Comparison of ENCODE assay signal across 8 mouse cellular contexts in genomic region chr11:101640857-101641709, GRCm38 (mm10). TPM values are rescaled to one million over a fixed set of nuclear protein-coding genes. Genes with fewer than 3 reads are reported as not detected.
A peak's percentile ranks its signal among the peaks of the same experiment; 100 is the strongest.
DNase-seq lines count a peak whose midpoint lies in the region; ATAC-seq and TF ChIP-seq lines count a peak whose summit lies in the region.
"Not testable (repeated sequence)": the region's sequence is repeated elsewhere in the genome, so short reads cannot be mapped to it uniquely, and the experiment has no call there.

No protein-coding gene starts in this region.

- H3K4me1 ChIP-seq in embryonic facial prominence, embryonic 15.5 days; limb, embryonic 14.5 days (ENCODE audit: control insufficient read depth, insufficient read depth, low read length); spleen, adult 2 months (ENCODE audit: control insufficient read depth, insufficient read depth, insufficient read length): not testable (repeated sequence)
- H3K4me1 ChIP-seq in midbrain, embryonic 15.5 days: peaks cover 10% of the 10 kb centered on the region; the same call in 1 of the 2 replicates

- not testable (repeated sequence) for H3K36me3 ChIP-seq in embryonic facial prominence, embryonic 15.5 days; limb, embryonic 14.5 days (ENCODE audit: control insufficient read depth, insufficient read depth, low read length); midbrain, embryonic 15.5 days (replicated peaks); spleen, adult 2 months (ENCODE audit: control insufficient read depth, insufficient read depth, low read length)

- not testable (repeated sequence) for H3K9me3 ChIP-seq in embryonic facial prominence, embryonic 15.5 days (replicated peaks); limb, embryonic 14.5 days (ENCODE audit: control insufficient read depth, low read length); midbrain, embryonic 15.5 days

- TF ChIP-seq POLR2A in limb, embryonic 14.5 days (IDR thresholded peaks at IDR 0.05; ENCODE audit: borderline replicate concordance, extremely low read depth, insufficient read depth, insufficient read length); spleen, adult 2 months (IDR thresholded peaks at IDR 0.05; ENCODE audit: low read depth, low read length): not testable (repeated sequence)

- peak; percentile 85 for DNase-seq in 3134 (ENCODE audit: extremely low read depth, insufficient read length, low spot score)
- peak; percentile 42 to 53 for DNase-seq in adrenal gland, postnatal 4 days (ENCODE audit: low spot score in 2 of 2)
- DNase-seq in heart, adult 9 months (ENCODE audit: low spot score in 2 of 2): peak; percentile 71 to 83
- DNase-seq in kidney, adult 9 months: peak; percentile 81
- peak; percentile 64 for DNase-seq in limb, embryonic 14.5 days (ENCODE audit: low spot score)
- DNase-seq in spleen, adult 2 months (ENCODE audit: low read depth in 1 of 2, low spot score in 2 of 2): peak; percentile 41 to 58

- not testable (repeated sequence) for H3K9ac ChIP-seq in embryonic facial prominence, embryonic 15.5 days
- H3K9ac ChIP-seq in limb, embryonic 14.5 days (ENCODE audit: low read depth, low read length, severe bottlenecking): peak overlapping the region; percentile 51
- H3K9ac ChIP-seq in midbrain, embryonic 15.5 days: peak overlapping the region; percentile 39

- peak overlapping the region; percentile 47 for H3K4me2 ChIP-seq in embryonic facial prominence, embryonic 15.5 days (replicated peaks)
- peak overlapping the region; percentile 51 for H3K4me2 ChIP-seq in limb, embryonic 14.5 days (replicated peaks; ENCODE audit: low read depth, low read length, severe bottlenecking)
- peak overlapping the region; percentile 49 for H3K4me2 ChIP-seq in midbrain, embryonic 15.5 days

- H3K4me3 ChIP-seq in embryonic facial prominence, embryonic 15.5 days (replicated peaks): peak overlapping the region; percentile 43
- peak overlapping the region; percentile 32 for H3K4me3 ChIP-seq in limb, embryonic 14.5 days (replicated peaks; ENCODE audit: low read length)
- H3K4me3 ChIP-seq in midbrain, embryonic 15.5 days: peak overlapping the region; percentile 35
- peak overlapping the region; percentile 53 for H3K4me3 ChIP-seq in spleen, adult 2 months (ENCODE audit: extremely low read depth, insufficient read depth, insufficient read length)

- peak overlapping the region; percentile 84 for H3K27ac ChIP-seq in embryonic facial prominence, embryonic 15.5 days (replicated peaks)
- H3K27ac ChIP-seq in limb, embryonic 14.5 days (replicated peaks; ENCODE audit: low read depth, low read length): peak overlapping the region; percentile 82
- H3K27ac ChIP-seq in midbrain, embryonic 15.5 days: peak overlapping the region; percentile 88
- H3K27ac ChIP-seq in spleen, adult 2 months (ENCODE audit: insufficient read depth, low read length): peak overlapping the region; percentile 70

- H3K27me3 ChIP-seq in embryonic facial prominence, embryonic 15.5 days; limb, embryonic 14.5 days (ENCODE audit: control insufficient read depth, insufficient read depth, low read length); midbrain, embryonic 15.5 days (replicated peaks); spleen, adult 2 months (ENCODE audit: control insufficient read depth, insufficient read depth, low read length): not testable (repeated sequence)

- WGBS in embryonic facial prominence, embryonic 15.5 days: 4% methylated on average over 53 of the region's 53 CpGs
- WGBS in limb, embryonic 14.5 days: 4% methylated on average over 44 of the region's 53 CpGs
- 4% methylated on average over 52 of the region's 53 CpGs for WGBS in midbrain, embryonic 15.5 days
- WGBS in spleen, adult 2 months: 7% methylated on average over 53 of the region's 53 CpGs

- peak; percentile 69 for ATAC-seq in embryonic facial prominence, embryonic 15.5 days (ENCODE audit: insufficient number of reproducible peaks, low FRiP score, low TSS enrichment, low read depth)
- ATAC-seq in limb, embryonic 14.5 days (ENCODE audit: low FRiP score, low read depth): peak; percentile 69
- ATAC-seq in midbrain, embryonic 15.5 days (replicated peaks): peak; percentile 83

- TF ChIP-seq CTCF in spleen, adult 2 months (IDR thresholded peaks at IDR 0.05; ENCODE audit: extremely low read depth, insufficient read depth, insufficient read length, insufficient replicate concordance): not testable (repeated sequence)

RNA-seq across cellular contexts. Expression of gene Rdm1, which starts 14.1 kb away (rescaled TPM):
- 10 to 100 TPM; 29.1 to 33.0 TPM for total RNA-seq in adrenal gland, postnatal 4 days (2021)
- polyA plus RNA-seq in embryonic facial prominence, embryonic 15.5 days (2015; fragmentation: Nextera tagmentation; extraction: Ambion mirVana): 51.1 and 54.6 TPM in 2 replicates
- 35.5 and 36.0 TPM in 2 replicates for polyA plus RNA-seq in limb, embryonic 14.5 days (2012; rRNA removed)
- 39.2 and 39.4 TPM in 2 replicates for polyA plus RNA-seq in limb, embryonic 14.5 days (2014; fragmentation: Nextera tagmentation; extraction: Ambion mirVana)
- 11.1 and 13.2 TPM in 2 replicates for polyA plus RNA-seq in midbrain, embryonic 15.5 days (2015; fragmentation: Nextera tagmentation; extraction: Ambion mirVana)
- 17.6 and 18.8 TPM in 2 replicates for polyA plus RNA-seq in spleen, adult 2 months (2012; rRNA removed)

RNA-seq across cellular contexts. Expression of gene Arl4d, which starts 24.3 kb away (rescaled TPM):
- 10 to 100 TPM in 1 of 2 experiments, 1 to 10 TPM in 1; 9.9 to 10.4 TPM for total RNA-seq in adrenal gland, postnatal 4 days (2021)
- polyA plus RNA-seq in embryonic facial prominence, embryonic 15.5 days (2015; fragmentation: Nextera tagmentation; extraction: Ambion mirVana): 6.0 and 6.9 TPM in 2 replicates
- polyA plus RNA-seq in limb, embryonic 14.5 days (2012; rRNA removed): 3.0 and 4.2 TPM in 2 replicates
- polyA plus RNA-seq in limb, embryonic 14.5 days (2014; fragmentation: Nextera tagmentation; extraction: Ambion mirVana): 2.5 and 3.6 TPM in 2 replicates
- 5.0 and 7.8 TPM in 2 replicates for polyA plus RNA-seq in midbrain, embryonic 15.5 days (2015; fragmentation: Nextera tagmentation; extraction: Ambion mirVana)
- 9.1 and 11.5 TPM in 2 replicates for polyA plus RNA-seq in spleen, adult 2 months (2012; rRNA removed)

RNA-seq across cellular contexts. Expression of gene Gm11634, which starts 42.0 kb away (rescaled TPM):
- total RNA-seq in adrenal gland, postnatal 4 days (2021): not detected
- polyA plus RNA-seq in embryonic facial prominence, embryonic 15.5 days (2015; fragmentation: Nextera tagmentation; extraction: Ambion mirVana): not detected in 2 replicates
- polyA plus RNA-seq in limb, embryonic 14.5 days (2012; rRNA removed): not detected in 2 replicates
- polyA plus RNA-seq in limb, embryonic 14.5 days (2014; fragmentation: Nextera tagmentation; extraction: Ambion mirVana): not detected in 2 replicates
- not detected in 2 replicates for polyA plus RNA-seq in midbrain, embryonic 15.5 days (2015; fragmentation: Nextera tagmentation; extraction: Ambion mirVana)
- not detected in 2 replicates for polyA plus RNA-seq in spleen, adult 2 months (2012; rRNA removed)

RNA-seq across cellular contexts. Expression of gene Tmem106a, which starts 59.0 kb away (rescaled TPM):
- 10 to 100 TPM; 19.2 to 21.0 TPM for total RNA-seq in adrenal gland, postnatal 4 days (2021)
- 7.5 and 9.6 TPM in 2 replicates for polyA plus RNA-seq in embryonic facial prominence, embryonic 15.5 days (2015; fragmentation: Nextera tagmentation; extraction: Ambion mirVana)
- polyA plus RNA-seq in limb, embryonic 14.5 days (2012; rRNA removed): 9.3 and 11.6 TPM in 2 replicates
- polyA plus RNA-seq in limb, embryonic 14.5 days (2014; fragmentation: Nextera tagmentation; extraction: Ambion mirVana): 3.8 and 5.4 TPM in 2 replicates
- 3.1 and 4.5 TPM in 2 replicates for polyA plus RNA-seq in midbrain, embryonic 15.5 days (2015; fragmentation: Nextera tagmentation; extraction: Ambion mirVana)
- polyA plus RNA-seq in spleen, adult 2 months (2012; rRNA removed): 28.1 and 33.1 TPM in 2 replicates

Comparison
In these comparisons a context has a peak if more than half of its experiments do, and no peak if none do; other contexts are left out.
1. Peak in every context shown above with its lines: DNase-seq, ATAC-seq, H3K4me3 ChIP-seq and H3K27ac ChIP-seq.